Mouse (Mus musculus) cerebellum, adult 18-20 months (tissue): ENCODE measurements at regions not wholly inside any gene's neighbourhood (a gene's known extent, or its start where the extent isn't known, plus 50 kb on each side); places are given as distances from the start of the nearest gene placed in this dataset.
"Not testable (repeated sequence)": the region's sequence is repeated elsewhere in the genome, so short reads cannot be mapped to it uniquely, and the experiment has no call there.

Experiments
- DNase-seq, 2 experiments: peaks; one replicate each; pipeline ENCODE4 v3.0.0; 2021

DNA sequence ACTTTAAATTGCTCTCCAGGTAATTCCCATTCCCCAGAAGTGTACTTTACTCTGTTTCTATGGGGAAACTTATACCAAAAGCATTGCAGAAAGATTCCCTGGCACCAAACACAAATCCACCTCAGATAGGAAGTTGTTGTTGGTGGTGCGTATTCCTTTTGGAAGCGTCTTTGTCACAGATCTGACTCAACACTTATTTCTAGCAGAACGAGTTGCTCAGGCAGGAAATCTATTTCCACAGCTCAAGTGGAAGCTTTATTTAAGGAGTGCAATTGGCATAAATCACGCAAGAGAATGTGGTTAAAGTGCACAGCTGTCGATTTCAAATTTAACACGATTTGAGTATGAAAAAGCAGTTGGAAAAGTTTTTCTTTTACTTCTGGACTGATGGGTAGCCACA lies 436.9 kb upstream of the Ghitm start:
- DNase-seq = no peak

DNA sequence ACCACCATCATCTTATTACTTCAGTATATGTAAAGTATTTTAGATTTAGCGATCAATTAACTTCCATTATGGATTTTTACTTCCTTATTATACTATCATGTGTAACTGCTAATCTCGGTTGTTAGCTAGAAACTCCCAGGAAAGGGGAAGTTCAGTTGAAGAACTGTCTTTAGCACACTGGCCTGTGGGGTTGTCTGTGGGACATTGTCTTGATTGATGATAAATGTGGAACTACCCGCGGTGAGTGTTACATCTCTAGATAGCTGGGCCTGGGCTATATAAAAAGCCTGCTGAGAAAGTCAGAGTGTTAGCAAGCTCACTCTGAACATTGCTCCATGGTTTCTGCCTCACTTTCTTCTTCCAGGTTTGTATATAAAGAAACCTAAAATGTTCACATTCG lies 423.2 kb upstream of the Ghitm start:
- DNase-seq = no peak

DNA sequence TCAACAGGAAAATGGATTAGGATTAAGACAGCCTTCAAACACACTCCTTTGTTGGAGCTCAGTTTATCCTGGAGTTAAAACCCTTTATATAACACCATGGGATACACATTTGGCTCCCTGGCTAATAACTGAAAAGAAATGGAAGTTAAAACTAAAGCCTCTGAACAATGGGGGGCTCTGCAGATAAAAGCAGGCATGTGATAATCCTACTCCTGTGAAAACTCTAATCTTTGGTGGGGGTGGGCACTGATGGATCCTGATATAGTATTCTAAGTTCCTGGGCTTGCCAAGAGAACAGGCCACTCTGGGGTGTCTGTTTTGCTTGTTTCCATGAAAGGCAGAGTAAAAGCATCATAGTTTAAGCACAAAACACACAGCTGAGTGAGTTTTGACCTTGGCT lies 388.5 kb upstream of the Ghitm start:
- no peak for DNase-seq

DNA sequence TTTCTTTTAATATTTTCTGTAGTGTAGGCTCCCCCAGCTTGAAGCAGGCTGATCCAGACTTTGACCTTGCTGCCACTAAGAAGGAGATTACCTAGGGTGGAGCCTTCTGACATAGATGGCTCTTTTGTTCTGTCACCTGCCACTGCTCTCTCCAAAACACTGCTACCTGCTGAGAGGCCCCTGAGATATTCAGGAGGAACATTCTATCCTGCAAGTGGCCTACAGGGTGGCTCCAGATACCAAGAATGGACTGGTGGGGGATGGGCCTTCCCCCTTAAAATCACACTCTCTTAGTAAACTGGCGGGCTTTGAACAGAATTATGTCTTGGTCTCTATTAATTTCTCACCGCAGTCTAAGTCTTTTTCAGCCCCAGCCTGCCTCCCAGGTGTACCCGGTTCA lies 385.6 kb upstream of the Ghitm start:
- not testable (repeated sequence) for DNase-seq

DNA sequence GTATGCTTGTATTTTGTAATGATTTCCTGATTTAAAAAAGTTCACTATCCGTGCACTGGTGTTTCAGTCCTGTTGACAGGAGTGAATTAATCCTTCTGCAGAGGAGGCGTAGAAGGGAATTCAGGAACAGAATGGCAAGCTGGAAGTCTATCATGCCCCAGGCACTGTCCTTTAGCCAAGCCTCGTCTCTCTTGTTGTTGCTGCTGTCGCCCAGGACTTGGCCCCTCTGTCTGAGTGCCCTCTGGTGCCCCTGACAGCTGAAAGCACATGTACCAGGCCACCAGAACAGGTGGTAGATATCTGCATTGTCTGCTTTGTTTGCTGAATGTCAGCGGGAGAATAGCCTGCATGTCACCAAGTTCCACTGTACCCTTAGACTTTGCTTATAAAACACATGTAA lies 370.2 kb upstream of the Ghitm start:
- DNase-seq = no peak

DNA sequence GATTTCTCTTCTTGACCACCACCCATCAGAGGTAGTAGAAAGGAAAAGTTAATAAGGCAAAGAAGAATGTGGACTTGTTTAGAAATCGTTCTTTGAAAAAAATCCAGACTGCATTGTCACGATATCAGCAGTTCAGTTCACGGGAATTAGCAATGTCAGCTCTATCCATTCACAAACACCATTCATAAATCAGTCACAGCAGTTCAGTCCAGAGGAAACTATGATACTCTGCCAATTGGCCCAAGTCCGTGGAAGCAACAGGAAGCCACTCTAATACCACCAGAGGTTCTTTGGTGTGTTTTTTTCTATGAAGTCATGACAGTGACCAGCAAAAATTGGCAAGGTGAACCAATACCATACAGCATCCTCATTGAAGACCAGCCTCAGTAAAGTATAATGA lies 355.6 kb upstream of the Ghitm start:
- DNase-seq = no peak

DNA sequence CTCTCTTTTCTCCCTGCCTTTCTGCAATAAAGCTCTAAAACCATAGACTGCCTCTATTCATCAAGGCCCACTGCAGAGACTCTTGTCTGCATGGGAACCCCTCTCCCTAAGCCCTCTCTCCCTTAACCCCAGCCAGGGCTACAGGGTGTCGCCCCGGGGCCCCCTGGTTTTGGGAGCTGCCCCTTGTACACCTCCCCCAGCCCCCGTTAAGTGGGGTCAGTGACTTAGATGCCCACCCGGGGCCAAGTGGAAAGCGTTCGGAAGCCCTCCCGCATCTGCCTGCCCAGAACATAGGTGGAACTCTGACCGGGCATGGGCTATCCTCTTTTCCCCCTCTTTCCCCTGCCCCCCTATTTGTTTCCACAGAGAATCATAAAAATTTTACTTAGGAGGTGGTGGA lies 350.2 kb upstream of the Ghitm start:
- no peak for DNase-seq

DNA sequence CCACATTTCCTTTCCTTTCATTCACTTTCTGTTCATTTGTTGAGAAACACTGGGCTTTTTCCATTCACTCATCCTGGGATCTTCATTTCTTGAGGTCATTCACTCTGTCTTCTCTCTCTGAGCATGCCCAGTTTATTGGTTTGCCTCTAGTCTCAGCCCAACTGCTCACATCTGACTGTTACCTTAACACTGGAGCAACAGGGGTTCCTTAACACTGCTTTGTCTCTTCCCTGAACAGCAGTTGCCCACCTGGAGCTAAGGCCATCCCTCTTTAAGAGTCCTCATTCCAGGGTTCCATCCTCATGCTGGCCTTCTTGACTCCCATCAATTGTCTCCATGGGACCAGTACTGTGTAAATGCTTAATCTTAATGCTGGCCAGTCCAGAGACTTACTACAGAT lies 342.5 kb upstream of the Ghitm start:
- no peak for DNase-seq

DNA sequence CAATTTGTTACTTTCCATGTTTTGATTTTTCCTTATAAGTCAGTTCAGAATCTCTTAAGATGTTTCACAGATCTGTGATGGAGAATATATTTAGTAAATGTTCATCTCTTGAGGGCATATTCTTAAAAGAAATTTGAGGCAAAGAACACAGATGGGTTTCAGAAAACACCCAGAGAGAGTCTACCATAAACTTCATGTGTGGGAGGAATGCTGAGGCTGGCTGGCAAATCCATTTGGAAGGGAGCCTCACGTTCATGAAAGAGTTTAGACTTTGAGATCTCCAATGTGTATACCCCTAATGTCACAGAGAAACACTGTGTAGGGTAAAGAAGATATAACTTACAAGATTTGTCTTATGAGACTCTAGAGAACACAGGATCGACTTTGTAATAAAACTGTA lies 333.6 kb upstream of the Ghitm start:
- DNase-seq = no peak

DNA sequence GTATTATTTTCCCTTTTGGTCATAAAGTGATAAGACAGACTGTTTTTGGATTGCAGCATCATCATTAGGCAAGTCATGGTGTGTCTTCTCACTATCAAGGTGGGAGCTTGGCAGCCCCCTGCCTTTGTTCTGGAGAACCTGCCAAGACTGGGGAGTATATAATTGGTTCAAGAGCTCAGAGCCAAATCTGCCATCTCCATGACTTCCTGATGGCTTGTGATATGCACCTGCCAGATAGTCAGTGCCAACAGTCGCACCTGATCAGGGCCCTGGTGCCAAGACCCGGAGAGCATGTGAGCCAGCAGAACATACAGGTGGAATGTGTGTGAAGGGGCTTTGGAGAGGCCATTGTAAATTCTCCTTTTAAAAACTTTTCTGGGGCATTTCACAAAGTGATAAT lies 305.8 kb upstream of the Ghitm start:
- peak; percentile 27 to 31 for DNase-seq

DNA sequence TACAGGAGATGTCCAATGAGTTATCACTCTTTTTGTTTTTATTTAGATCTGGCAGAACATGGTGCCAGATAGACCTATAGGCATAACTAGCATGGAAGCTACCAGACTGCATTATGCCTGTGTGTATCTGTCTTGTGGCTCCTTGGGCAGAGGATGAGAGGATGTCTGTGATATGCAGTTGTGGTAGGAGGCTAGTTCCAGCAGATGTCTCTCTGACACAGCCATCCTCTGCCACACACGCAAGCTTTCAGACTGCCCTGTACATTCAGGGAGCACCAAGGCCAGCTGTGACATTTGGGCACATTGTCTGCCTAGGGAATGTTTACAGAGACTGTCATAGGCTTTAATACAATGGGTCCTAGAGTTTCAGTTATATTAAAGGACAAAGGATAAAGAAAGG lies 295.6 kb upstream of the Ghitm start:
- DNase-seq = no peak

DNA sequence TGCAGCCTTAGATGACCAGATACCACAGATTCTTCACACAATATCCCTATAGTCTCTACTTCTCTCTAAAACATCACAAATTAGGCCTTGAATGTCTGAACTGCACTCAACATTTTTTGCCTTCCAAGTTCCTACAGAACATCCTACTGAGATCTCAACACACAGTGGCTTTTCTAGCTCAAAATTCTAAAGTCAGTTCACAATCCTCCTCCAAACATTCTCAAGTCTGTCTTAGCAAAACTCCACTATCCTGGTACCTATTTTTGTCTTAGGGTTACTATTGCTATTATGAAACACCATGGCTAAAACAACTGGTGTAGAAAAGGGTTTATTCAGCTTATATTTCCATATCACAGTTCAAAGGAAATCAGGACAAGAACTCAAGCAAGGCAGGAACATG lies 290.4 kb upstream of the Ghitm start:
- no peak for DNase-seq

DNA sequence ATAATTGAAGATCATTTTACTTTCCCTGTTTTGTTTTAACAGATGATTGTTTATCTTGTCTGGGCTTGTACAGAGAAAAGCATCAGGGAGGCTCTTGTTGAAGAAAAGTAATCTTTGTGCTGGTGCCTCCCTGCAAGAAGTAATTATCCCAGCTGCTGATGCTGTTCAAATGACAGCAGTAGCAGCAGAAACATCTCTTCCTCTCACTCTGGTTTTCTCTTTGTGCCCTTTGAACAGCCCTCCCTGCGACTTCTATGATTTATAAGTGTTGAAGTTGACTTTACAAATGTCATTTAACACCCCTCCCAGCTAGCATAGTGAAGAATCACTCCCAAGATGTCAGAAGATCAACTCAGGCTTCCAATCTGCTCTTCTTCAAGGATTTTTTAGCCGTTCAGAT lies 286.5 kb upstream of the Ghitm start:
- no peak for DNase-seq

DNA sequence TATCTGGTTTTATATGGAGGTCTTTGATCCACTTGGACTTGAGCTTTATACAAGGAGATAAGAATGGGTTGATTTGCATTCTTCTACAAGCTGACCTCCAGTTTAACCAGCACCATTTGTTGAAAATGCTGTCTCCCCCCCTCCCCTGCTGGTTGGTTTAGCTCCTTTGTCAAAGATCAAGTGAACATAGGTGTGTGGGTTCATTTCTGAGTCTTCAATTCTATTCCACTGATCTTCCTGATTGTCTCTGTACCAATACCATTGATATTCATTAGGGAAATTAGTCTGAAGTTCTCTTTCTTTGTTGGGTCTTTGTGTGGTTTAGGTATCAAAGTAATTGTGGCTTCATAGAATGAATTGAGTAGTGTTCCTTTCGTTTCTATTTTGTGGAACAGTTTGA lies 277.5 kb upstream of the Ghitm start:
- DNase-seq = not testable (repeated sequence)

DNA sequence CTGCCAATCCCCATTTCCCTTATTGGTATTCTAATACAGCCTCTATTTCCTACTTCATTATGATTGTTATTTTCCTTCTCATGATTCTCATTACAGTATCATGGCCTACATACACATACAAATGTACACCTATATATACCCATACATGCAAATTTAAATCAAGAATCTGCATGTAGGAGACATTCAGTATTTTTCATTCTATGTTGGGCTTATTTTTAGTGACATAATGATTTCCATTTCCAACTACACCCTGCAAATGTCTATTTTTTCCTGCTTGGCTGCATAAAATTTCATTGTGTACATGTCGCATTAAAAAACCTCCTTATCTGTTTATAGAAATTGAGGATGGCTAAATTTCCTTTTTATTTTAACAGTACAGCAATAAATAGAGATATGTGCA lies 236.9 kb upstream of the Ghitm start:
- no peak for DNase-seq

DNA sequence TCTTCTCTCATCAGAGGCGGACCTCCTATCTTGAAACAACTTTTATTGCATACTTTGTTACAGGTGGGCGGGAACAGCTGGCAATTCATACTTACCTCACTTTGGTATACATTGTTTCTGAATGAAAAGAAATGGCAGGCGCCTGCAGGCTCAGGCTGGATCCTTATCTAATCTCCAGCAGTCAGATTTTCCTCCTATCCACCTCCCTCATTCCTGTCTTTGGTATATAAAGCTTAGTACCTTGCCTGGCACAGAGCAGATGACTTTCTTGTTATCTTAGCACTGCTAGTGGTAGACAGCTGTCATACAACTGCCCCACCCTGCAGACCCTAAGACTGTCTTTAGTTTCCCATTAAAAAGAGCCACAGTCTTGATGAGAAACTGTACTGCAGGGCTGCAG lies 226.8 kb upstream of the Ghitm start:
- DNase-seq = no peak

DNA sequence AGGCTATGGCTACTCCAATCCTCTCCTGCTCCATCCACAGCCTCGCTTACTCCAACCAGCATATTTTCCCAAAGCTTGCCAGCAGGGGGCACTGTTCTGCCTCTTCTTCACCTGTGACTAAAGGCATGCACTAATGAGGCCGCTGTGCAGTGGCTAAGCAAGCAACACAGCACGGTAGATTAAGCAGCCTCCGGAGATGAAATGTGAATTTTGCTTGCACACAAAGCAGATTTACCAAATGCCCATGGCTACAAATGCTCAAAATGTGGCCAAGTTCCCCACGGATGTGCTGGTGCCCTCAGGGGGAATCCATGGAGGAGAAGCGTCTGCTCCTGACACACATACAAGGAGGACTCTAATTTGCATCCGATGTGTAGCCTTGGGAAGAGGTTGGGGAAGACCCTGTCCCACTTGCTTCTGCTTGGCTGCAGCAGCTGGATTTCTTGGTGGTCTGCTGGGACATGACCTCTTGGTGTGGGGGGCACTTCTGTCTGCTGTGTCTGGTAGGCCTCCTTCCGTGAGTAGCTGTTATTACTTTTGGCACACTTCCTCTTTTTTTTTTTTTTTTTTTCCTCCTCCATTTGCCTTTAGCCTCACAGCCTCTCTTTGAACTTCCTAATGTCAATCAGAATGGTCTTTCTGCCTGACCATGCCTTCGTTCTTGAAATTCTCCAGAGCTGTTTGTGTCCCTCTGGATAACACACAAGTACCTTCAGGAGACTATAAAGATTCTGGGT lies 221.1 kb upstream of the Ghitm start:
- peak; percentile 55 to 63 for DNase-seq

DNA sequence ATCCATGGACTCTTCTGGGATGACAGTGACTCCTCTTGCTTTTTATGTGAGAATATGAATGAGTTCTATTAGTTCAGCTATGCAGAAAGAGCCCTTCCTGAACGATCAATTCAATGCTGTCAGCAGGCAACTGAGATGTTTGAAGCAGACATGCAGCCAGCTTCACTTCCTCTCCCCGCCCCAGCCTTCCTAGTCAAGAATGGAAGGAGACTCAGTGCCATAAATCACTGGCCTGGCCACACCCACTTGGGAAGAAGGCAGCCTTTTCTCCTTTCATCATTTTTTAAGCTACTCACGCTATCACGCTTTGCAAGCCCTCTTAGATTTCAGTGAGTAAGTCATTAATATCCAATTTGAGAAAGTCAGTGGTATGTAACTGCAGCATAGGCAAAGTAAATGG lies 188.3 kb upstream of the Ghitm start:
- no peak for DNase-seq

DNA sequence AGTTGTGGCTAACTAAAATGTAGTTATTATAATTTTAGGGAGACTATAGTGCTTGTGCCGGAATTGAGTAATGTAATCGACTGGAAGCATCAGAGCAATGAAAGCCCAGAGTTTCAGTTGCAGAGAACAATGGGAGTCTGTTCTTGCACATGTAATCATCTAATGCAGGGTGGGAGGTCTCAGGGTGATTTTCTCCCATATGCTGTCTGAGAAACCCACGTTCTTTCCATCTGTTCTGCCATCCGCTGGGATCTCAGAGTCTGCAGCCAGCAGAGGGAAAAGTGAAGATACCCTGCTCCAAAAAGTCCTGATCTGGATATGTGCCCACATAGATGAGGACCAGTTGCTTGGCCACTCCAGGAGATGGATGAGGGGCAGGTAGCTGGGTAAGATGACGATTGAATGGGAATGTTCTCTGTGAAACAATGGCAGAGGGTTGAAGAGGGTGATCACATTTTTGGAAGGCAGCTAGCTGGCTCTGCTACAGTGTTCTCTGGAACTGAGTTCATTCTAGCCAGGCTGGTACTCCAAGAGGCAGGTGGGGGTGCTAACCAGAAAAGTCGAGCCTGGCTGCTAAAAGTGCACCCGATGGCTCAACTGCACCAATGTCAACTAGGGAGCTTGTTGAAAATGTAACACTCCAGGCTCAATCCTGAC lies 180.3 kb upstream of the Ghitm start:
- no peak for DNase-seq

DNA sequence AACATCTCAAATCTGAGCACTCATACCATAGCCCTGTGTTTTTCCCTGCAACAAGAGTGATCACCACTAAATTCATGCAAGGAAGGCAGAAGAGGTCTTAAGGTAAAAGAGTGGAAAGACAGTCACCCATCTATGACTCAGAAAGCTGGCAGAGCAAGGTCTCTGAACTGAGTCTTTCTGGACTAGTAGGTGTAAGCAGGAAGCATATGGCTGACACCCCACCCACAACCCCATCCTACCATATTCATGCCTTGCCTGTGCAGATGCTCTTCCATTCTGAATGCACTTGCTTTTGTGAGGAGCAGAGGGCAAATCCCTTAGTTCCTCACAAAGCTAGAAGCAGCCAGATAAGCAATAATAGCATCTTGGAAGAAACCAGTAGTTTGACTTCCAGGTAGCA lies 178.8 kb upstream of the Ghitm start:
- DNase-seq = no peak

DNA sequence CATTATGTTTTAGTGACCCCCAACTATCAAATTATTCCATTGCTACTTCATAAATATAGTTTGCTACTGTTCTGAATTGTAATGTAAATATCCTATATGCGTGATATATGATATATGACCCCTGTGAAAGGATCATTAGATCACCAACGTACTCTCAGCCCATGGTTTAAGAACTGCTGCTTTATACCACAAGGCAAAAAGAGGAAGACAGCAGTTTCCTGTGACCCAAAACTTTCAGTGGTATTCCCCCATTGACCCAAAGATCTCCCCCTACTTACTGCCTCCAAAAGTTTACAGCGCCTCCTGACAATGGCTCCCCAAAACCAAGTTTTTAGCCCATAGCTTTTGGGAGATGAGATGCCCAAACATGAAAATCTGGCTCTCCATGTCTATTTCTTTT lies 177.8 kb upstream of the Ghitm start:
- DNase-seq = no peak

DNA sequence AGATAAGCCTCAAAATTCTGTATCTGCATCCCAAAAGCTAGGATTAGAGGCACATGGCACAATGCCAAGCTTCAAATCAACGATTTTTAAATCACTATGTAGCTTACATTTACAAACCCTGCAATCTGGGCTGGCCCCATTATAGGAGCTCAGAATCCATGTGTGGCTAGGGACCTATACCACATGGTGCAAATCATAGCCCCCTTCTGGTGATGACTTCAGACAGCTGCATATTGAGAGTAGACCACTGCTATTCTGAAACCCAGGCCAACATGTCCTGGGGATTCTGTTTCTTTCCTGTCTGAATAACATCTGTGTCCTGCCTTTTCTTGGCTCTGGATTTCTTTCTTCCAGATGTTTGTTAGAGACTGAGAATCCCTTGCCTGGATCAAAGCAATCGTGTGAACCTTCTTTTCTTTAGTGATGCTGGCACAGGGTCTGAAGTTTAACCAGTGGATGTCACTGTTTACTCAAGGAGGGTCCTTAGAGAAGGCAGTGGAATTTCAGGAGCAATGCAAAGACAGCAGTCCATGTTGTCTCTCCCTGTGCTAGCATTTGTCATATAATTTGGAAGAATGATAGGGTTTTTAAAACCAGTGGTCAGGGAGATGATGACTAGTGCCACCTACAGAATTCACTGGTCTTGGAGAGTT lies 171.7 kb upstream of the Ghitm start:
- no peak for DNase-seq

DNA sequence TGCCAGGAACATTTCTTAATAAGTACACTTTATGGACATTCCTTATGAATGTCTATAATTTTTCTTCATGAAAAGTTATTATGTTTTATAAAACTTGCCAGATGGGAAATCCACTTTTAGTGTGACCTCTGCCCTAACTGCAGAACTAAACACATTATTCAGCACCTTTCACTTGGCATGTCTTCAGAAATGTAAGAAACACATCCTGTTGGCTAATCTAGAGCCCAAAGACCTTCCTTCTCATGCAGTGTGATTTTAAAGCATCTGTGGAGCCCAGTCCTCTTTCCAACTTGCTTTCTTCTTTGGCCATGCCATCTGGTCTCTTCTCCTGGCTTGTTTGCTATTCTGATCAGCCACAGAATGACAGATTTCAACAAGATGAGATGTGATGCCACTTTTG lies 163.6 kb upstream of the Ghitm start:
- DNase-seq = no peak

DNA sequence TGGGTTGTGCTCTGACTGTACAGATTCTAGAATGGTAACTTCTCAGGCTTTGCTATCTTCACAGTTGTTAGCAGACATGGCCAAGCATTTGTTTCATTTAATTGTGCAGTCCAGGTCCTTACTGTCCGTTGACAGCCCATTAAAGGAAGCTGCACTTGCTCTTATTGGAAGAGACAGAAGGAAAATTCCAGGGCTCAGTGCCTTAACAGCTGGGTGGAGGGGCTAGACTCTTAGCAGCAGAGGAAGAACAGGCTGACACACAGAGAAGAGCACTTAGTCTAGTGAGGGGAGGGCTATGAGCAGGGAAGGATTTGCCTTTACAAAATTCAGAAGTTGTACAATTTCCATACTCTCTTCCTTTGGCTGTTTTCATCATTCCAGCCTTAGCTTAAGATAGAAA lies 161.5 kb upstream of the Ghitm start:
- no peak for DNase-seq
